Mouse (Mus musculus): Measurements from ENCODE around the gene Mettl7a3. TPM values are rescaled to one million over a fixed set of nuclear protein-coding genes. Genes with fewer than 3 reads are reported as not detected.

The Mettl7a3 gene
- total and polyA plus RNA-seq, 3 experiments, result 0.33 TPM; not detected in 2

DNA sequence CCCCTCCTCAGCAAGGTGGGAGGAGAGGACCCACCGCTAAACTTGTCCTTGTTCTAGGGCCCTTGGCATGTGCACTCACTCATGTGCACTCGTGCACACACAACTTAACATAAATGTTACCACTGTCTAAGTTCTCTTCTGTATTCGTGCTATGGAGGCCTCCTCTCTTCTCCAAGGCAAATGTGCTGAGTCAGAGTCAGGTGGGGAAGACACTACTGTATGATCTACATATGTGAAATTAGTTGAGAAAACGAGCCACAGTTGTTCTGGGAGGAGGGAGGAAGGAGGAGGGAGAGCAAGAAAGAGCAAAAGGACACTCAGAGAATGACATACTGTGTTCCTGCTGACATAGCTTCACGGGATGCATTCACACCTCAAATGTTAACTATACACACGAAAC is 34.2 kb upstream of the Mettl7a3 start:
- dilution Hi-C loops (cut with MboI; ENCODE audit: extremely low pct_ligation_motif_present, extremely low pct_unique_long_range_greater_than_20kb, low sequenced_read_pairs), result no loop called here

GRCm38 (mm10) chr15:100301556-100301955 is 33.2 kb upstream of the Mettl7a3 start:
- peak overlapping the region in 1 of 3 experiments; percentile 35 for H3K4me3 ChIP-seq (replicated peaks in 1 of 3; ENCODE audit: low read depth in 2 of 3, low read length in 2 of 3, poor library complexity in 1 of 3)
- in situ Hi-C loops (cut with MboI; ENCODE audit: low pct_ligation_motif_present, low pct_unique_long_range_greater_than_20kb, low sequenced_read_pairs) (no loop called here), dilution Hi-C loops (cut with MboI; ENCODE audit: extremely low pct_ligation_motif_present, extremely low pct_unique_long_range_greater_than_20kb, low sequenced_read_pairs) (no loop called here)
- TF ChIP-seq CHD1 (IDR thresholded peaks at IDR 0.05; ENCODE audit: low read depth, low read length), result no peak
- no peak for TF ChIP-seq RCOR1 (conservative IDR thresholded peaks at IDR 0.05; ENCODE audit: low read depth, low read length)
- TF ChIP-seq MYC (IDR thresholded peaks at IDR 0.05; ENCODE audit: low read depth, low read length), result no peak
- no peak for TF ChIP-seq SMC3 (IDR thresholded peaks at IDR 0.05; ENCODE audit: low read depth, low read length)
- TF ChIP-seq KAT2A (IDR thresholded peaks at IDR 0.05; ENCODE audit: insufficient replicate concordance, low read length), result no peak
- no peak for TF ChIP-seq SIN3A (IDR thresholded peaks at IDR 0.05; ENCODE audit: low read length)
- no peak for TF ChIP-seq MAZ (IDR thresholded peaks at IDR 0.05; ENCODE audit: low read depth, low read length)
- TF ChIP-seq JUN (IDR thresholded peaks at IDR 0.05; ENCODE audit: insufficient read depth, low read depth, low read length), result no peak
- no peak for TF ChIP-seq NELFE (IDR thresholded peaks at IDR 0.05; ENCODE audit: low read depth, low read length)
- TF ChIP-seq MXI1 (IDR thresholded peaks at IDR 0.05; ENCODE audit: low read depth, low read length), result no peak
- TF ChIP-seq E2F4 (IDR thresholded peaks at IDR 0.05; ENCODE audit: insufficient replicate concordance, low read depth, low read length), result no peak
- no peak for TF ChIP-seq POLR2A (IDR thresholded peaks at IDR 0.05; ENCODE audit: low read depth, low read length)
- H3K27ac ChIP-seq (ENCODE audit: insufficient read depth, low read depth), result no peak overlapping the region
- H3K9ac ChIP-seq (ENCODE audit: insufficient read depth, low read depth), result no peak overlapping the region
- H3K4me2 ChIP-seq (ENCODE audit: insufficient read depth, low read depth, poor library complexity, severe bottlenecking), result no peak overlapping the region
- peaks cover 7% of the 10 kb centered on the region for H3K9me3 ChIP-seq (replicated peaks; ENCODE audit: low read length)
- H3K79me2 ChIP-seq (replicated peaks; ENCODE audit: control insufficient read depth, extremely low read depth, insufficient read depth, poor library complexity, severe bottlenecking), result no peaks in the 10 kb centered on the region
- H3K36me3 ChIP-seq (replicated peaks in 1 of 2; ENCODE audit: control insufficient read depth in 1 of 2, insufficient read depth in 1 of 2, low read length in 1 of 2), result no peaks in the 10 kb centered on the region
- H3K27me3 ChIP-seq (replicated peaks), result no peaks in the 10 kb centered on the region
- H3K4me1 ChIP-seq (ENCODE audit: control insufficient read depth in 1 of 2, insufficient read depth in 2 of 2), result peaks cover 11 to 44% of the 10 kb centered on the region in 2 experiments
- DNase-seq (ENCODE audit: extremely low read depth), result peak; percentile 31

More for the DNA sequence above, 34.2 kb upstream of the Mettl7a3 start:
- H3K27ac ChIP-seq (ENCODE audit: insufficient read depth, low read depth), result no peak overlapping the region
- TF ChIP-seq TBP (conservative IDR thresholded peaks at IDR 0.05; ENCODE audit: low read depth, low read length) (no peak), MAFK (IDR thresholded peaks at IDR 0.05; ENCODE audit: insufficient replicate concordance, low read length) (peak; percentile 88), ELF1 (IDR thresholded peaks at IDR 0.05; ENCODE audit: low read depth, low read length) (no peak), BHLHE40 (IDR thresholded peaks at IDR 0.05; ENCODE audit: low read depth, low read length) (peak; percentile 22; the same call in 1 of the 2 replicates), MXI1 (IDR thresholded peaks at IDR 0.05; ENCODE audit: low read depth, low read length) (no peak), RCOR1 (conservative IDR thresholded peaks at IDR 0.05; ENCODE audit: low read depth, low read length) (no peak), JUND (conservative IDR thresholded peaks at IDR 0.05; ENCODE audit: low read depth, low read length) (no peak), ETS1 (conservative IDR thresholded peaks at IDR 0.05; ENCODE audit: low read depth, low read length) (peak; percentile 49)
- H3K27me3 ChIP-seq (replicated peaks), result no peaks in the 10 kb centered on the region
- no peak overlapping the region for H3K4me2 ChIP-seq (ENCODE audit: insufficient read depth, low read depth, poor library complexity, severe bottlenecking)
- H3K9ac ChIP-seq (ENCODE audit: insufficient read depth, low read depth), result no peak overlapping the region
- peaks cover 7% of the 10 kb centered on the region for H3K9me3 ChIP-seq (replicated peaks; ENCODE audit: low read length)
- H3K4me3 ChIP-seq (replicated peaks in 1 of 3; ENCODE audit: low read depth in 2 of 3, low read length in 2 of 3, poor library complexity in 1 of 3), result no peak overlapping the region
- no peaks in the 10 kb centered on the region for H3K36me3 ChIP-seq (replicated peaks in 1 of 2; ENCODE audit: control insufficient read depth in 1 of 2, insufficient read depth in 1 of 2, low read length in 1 of 2)
- DNase-seq (ENCODE audit: extremely low read depth), result peak; percentile 70
- H3K79me2 ChIP-seq (replicated peaks; ENCODE audit: control insufficient read depth, extremely low read depth, insufficient read depth, poor library complexity, severe bottlenecking), result no peaks in the 10 kb centered on the region
- H3K4me1 ChIP-seq (ENCODE audit: control insufficient read depth in 1 of 2, insufficient read depth in 2 of 2), result peaks cover 11 to 37% of the 10 kb centered on the region in 2 experiments
- in situ Hi-C loops (cut with MboI; ENCODE audit: low pct_ligation_motif_present, low pct_unique_long_range_greater_than_20kb, low sequenced_read_pairs), result no loop called here

Measured in CH12.LX (cell line).